Mouse (Mus musculus): Measurements from ENCODE around the gene Dpp6.

The Dpp6 gene

GRCm38 (mm10) chr5:27587970-27588758 lies 771.2 kb downstream of the Dpp6 start:
- DNase-seq: no peak

GRCm38 (mm10) chr5:27604132-27604531 lies 787.1 kb downstream of the Dpp6 start:
- DNase-seq: no peak

GRCm38 (mm10) chr5:27615769-27616168 lies 798.8 kb downstream of the Dpp6 start:
- peak; percentile 23 for DNase-seq

GRCm38 (mm10) chr5:27621811-27622210 lies 804.8 kb downstream of the Dpp6 start:
- no peak for DNase-seq

GRCm38 (mm10) chr5:27623876-27624275 lies 806.9 kb downstream of the Dpp6 start:
- DNase-seq: no peak

GRCm38 (mm10) chr5:27632151-27632550 lies 815.1 kb downstream of the Dpp6 start:
- DNase-seq: no peak

GRCm38 (mm10) chr5:27635941-27636340 lies 818.9 kb downstream of the Dpp6 start:
- no peak for DNase-seq

GRCm38 (mm10) chr5:27641876-27642275 lies 824.9 kb downstream of the Dpp6 start:
- no peak for DNase-seq

GRCm38 (mm10) chr5:27651879-27652814 lies 835.1 kb downstream of the Dpp6 start:
- peak; percentile 10 for DNase-seq

- DNase-seq: no peak
These were observed 839.1 kb downstream of the Dpp6 start for GRCm38 (mm10) chr5:27656101-27656500.

- DNase-seq: no peak
These were observed 840.7 kb downstream of the Dpp6 start for GRCm38 (mm10) chr5:27657672-27658071.

- DNase-seq: no peak
These were observed 841.2 kb downstream of the Dpp6 start for GRCm38 (mm10) chr5:27658165-27658564.

GRCm38 (mm10) chr5:27658569-27658968 lies 841.6 kb downstream of the Dpp6 start:
- DNase-seq: no peak

GRCm38 (mm10) chr5:27659019-27659418 lies 842.0 kb downstream of the Dpp6 start:
- no peak for DNase-seq

- no peak for DNase-seq
These were observed 842.8 kb downstream of the Dpp6 start for GRCm38 (mm10) chr5:27659781-27660180.

- no peak for DNase-seq
These were observed 847.1 kb downstream of the Dpp6 start for GRCm38 (mm10) chr5:27664111-27664510.

- peak; percentile 12 for DNase-seq
These were observed 854.5 kb downstream of the Dpp6 start for GRCm38 (mm10) chr5:27671487-27671886.

- peak; percentile 17 for DNase-seq
These were observed 860.3 kb downstream of the Dpp6 start for GRCm38 (mm10) chr5:27677247-27677666.

GRCm38 (mm10) chr5:27679151-27679550 lies 862.1 kb downstream of the Dpp6 start:
- no peak for DNase-seq

GRCm38 (mm10) chr5:27680476-27680875 lies 863.5 kb downstream of the Dpp6 start:
- peak; percentile 21 for DNase-seq

GRCm38 (mm10) chr5:27685162-27685561 lies 868.2 kb downstream of the Dpp6 start:
- DNase-seq: no peak

- no peak for DNase-seq
These were observed 868.9 kb downstream of the Dpp6 start for GRCm38 (mm10) chr5:27685923-27686322.

GRCm38 (mm10) chr5:27687311-27687710 lies 870.3 kb downstream of the Dpp6 start:
- DNase-seq: no peak

GRCm38 (mm10) chr5:27702482-27702881 lies 885.5 kb downstream of the Dpp6 start:
- no peak for DNase-seq
